Mouse (Mus musculus) kidney, adult 8-10 months (tissue): ENCODE measurements around the gene Spata25.
"Not testable (repeated sequence)": the region's sequence is repeated elsewhere in the genome, so short reads cannot be mapped to it uniquely, and the experiment has no call there.

Experiments
- DNase-seq, 2 experiments: peaks; one replicate each; pipeline ENCODE4 v3.0.0; 2022

The Spata25 gene

GRCm38 (mm10) chr2:164828437-164828836 lies at the start of gene Spata25:
TSS of gene Spata25 (minus strand) at chr2:164828537.
- DNase-seq = no peak

- DNase-seq = not testable (repeated sequence)
Measured at GRCm38 (mm10) chr2:164877376-164878215, 49.3 kb upstream of the Spata25 start.

GRCm38 (mm10) chr2:164875648-164876047 lies 47.3 kb upstream of the Spata25 start:
- DNase-seq = not testable (repeated sequence)

- DNase-seq = peak in 1 of 2 experiments; percentile 60
Measured at GRCm38 (mm10) chr2:164874239-164874769, 46.0 kb upstream of the Spata25 start.

- DNase-seq = no peak
Measured at GRCm38 (mm10) chr2:164873621-164874020, 45.3 kb upstream of the Spata25 start.

GRCm38 (mm10) chr2:164871602-164872303 lies 43.4 kb upstream of the Spata25 start:
- no peak for DNase-seq

GRCm38 (mm10) chr2:164868491-164868890 lies 40.2 kb upstream of the Spata25 start:
- no peak for DNase-seq

GRCm38 (mm10) chr2:164867566-164867965 lies 39.2 kb upstream of the Spata25 start:
- no peak for DNase-seq

- no peak for DNase-seq
Measured at GRCm38 (mm10) chr2:164866741-164867551, 38.6 kb upstream of the Spata25 start.

GRCm38 (mm10) chr2:164864593-164864992 lies 36.3 kb upstream of the Spata25 start:
- no peak for DNase-seq

GRCm38 (mm10) chr2:164863411-164863810 lies 35.1 kb upstream of the Spata25 start:
- DNase-seq = not testable (repeated sequence)

GRCm38 (mm10) chr2:164862179-164862861 lies 34.0 kb upstream of the Spata25 start:
- DNase-seq = no peak

GRCm38 (mm10) chr2:164861094-164861493 lies 32.8 kb upstream of the Spata25 start:
- DNase-seq = no peak

GRCm38 (mm10) chr2:164859640-164860432 lies 31.5 kb upstream of the Spata25 start:
- peak in 1 of 2 experiments; percentile 63 for DNase-seq

GRCm38 (mm10) chr2:164859155-164859554 lies 30.8 kb upstream of the Spata25 start:
- no peak for DNase-seq

GRCm38 (mm10) chr2:164857842-164858553 lies 29.7 kb upstream of the Spata25 start:
- DNase-seq = no peak

- no peak for DNase-seq
Measured at GRCm38 (mm10) chr2:164857101-164857821, 28.9 kb upstream of the Spata25 start, which contains the start of gene Pltp. TSS of gene Pltp (minus strand) at chr2:164857711.

- no peak for DNase-seq
Measured at GRCm38 (mm10) chr2:164856309-164857100, 28.2 kb upstream of the Spata25 start.

GRCm38 (mm10) chr2:164855572-164855971 lies 27.2 kb upstream of the Spata25 start:
- not testable (repeated sequence) for DNase-seq
